Mouse (Mus musculus): ENCODE results near the gene Prkca. TPM values are rescaled to one million over a fixed set of nuclear protein-coding genes. Genes with fewer than 3 reads are reported as not detected.

Gene Prkca
- total RNA-seq, 1 experiment = 8.4 TPM

GRCm38 (mm10) chr11:108212638-108213037 is 131.1 kb downstream of the Prkca start:
- H3K27ac ChIP-seq (ENCODE audit: insufficient read depth, low read depth, low read length, poor library complexity, severe bottlenecking) = no peak overlapping the region
- H3K9me3 ChIP-seq (ENCODE audit: control insufficient read depth, insufficient read depth, low read depth, low read length) = no peaks in the 10 kb centered on the region
- no peaks in the 10 kb centered on the region for H3K4me1 ChIP-seq (ENCODE audit: control insufficient read depth in 2 of 2, insufficient read depth in 2 of 2, low read length in 2 of 2, poor library complexity in 1 of 2)
- in situ Hi-C loops (cut with MboI; ENCODE audit: low sequenced_read_pairs in 2 of 2, unreplicated experiment in 2 of 2) = no loop called here
- no peaks in the 10 kb centered on the region for H3K36me3 ChIP-seq (ENCODE audit: control insufficient read depth, insufficient read depth, low read length, poor library complexity, severe bottlenecking)
- no peak overlapping the region for H3K9ac ChIP-seq (ENCODE audit: insufficient read depth, low read depth, low read length, poor library complexity, severe bottlenecking)
- peak; percentile 18; the same call in 1 of the 2 replicates for TF ChIP-seq ZC3H11A (IDR thresholded peaks at IDR 0.05; ENCODE audit: borderline replicate concordance, low read depth, low read length)
- no peak for TF ChIP-seq ZNF384 (IDR thresholded peaks at IDR 0.05; ENCODE audit: low read depth, low read length)
- DNase-seq (ENCODE audit: low read depth, low spot score) = peak; percentile 41
- no peak overlapping the region for H3K4me3 ChIP-seq (ENCODE audit: insufficient read depth in 1 of 2, low read depth in 1 of 2, low read length in 2 of 2, poor library complexity in 1 of 2, severe bottlenecking in 1 of 2)

- Histone ChIP-seq H3K9me3 (ENCODE audit: control insufficient read depth, insufficient read depth, low read depth, low read length) (no peaks in the 10 kb centered on the region), H3K4me3 (ENCODE audit: insufficient read depth in 1 of 2, low read depth in 1 of 2, low read length in 2 of 2, poor library complexity in 1 of 2, severe bottlenecking in 1 of 2) (no peak overlapping the region), H3K9ac (ENCODE audit: insufficient read depth, low read depth, low read length, poor library complexity, severe bottlenecking) (no peak overlapping the region), H3K4me1 (ENCODE audit: control insufficient read depth in 2 of 2, insufficient read depth in 2 of 2, low read length in 2 of 2, poor library complexity in 1 of 2) (no peaks in the 10 kb centered on the region), H3K36me3 (ENCODE audit: control insufficient read depth, insufficient read depth, low read length, poor library complexity, severe bottlenecking) (no peaks in the 10 kb centered on the region), H3K27ac (ENCODE audit: insufficient read depth, low read depth, low read length, poor library complexity, severe bottlenecking) (no peak overlapping the region)
- in situ Hi-C loops (cut with MboI; ENCODE audit: low sequenced_read_pairs in 2 of 2, unreplicated experiment in 2 of 2) = no loop called here
- DNase-seq (ENCODE audit: low read depth, low spot score) = no peak
- TF ChIP-seq ZC3H11A (IDR thresholded peaks at IDR 0.05; ENCODE audit: borderline replicate concordance, low read depth, low read length) = no peak
- TF ChIP-seq ZNF384 (IDR thresholded peaks at IDR 0.05; ENCODE audit: low read depth, low read length) = no peak
- no peak for TF ChIP-seq HCFC1 (IDR thresholded peaks at IDR 0.05; ENCODE audit: borderline replicate concordance, insufficient read depth, low read length)
- no peak for TF ChIP-seq MAFK (IDR thresholded peaks at IDR 0.05; ENCODE audit: insufficient read depth, low read depth, low read length)
- TF ChIP-seq CHD2 (IDR thresholded peaks at IDR 0.05; ENCODE audit: low read depth, low read length) = no peak
Measured at GRCm38 (mm10) chr11:108212030-108212429, 131.7 kb downstream of the Prkca start.

GRCm38 (mm10) chr11:108210749-108211148 is 133.0 kb downstream of the Prkca start:
- H3K9me3 ChIP-seq (ENCODE audit: control insufficient read depth, insufficient read depth, low read depth, low read length) = no peaks in the 10 kb centered on the region
- no peaks in the 10 kb centered on the region for H3K36me3 ChIP-seq (ENCODE audit: control insufficient read depth, insufficient read depth, low read length, poor library complexity, severe bottlenecking)
- H3K4me1 ChIP-seq (ENCODE audit: control insufficient read depth in 2 of 2, insufficient read depth in 2 of 2, low read length in 2 of 2, poor library complexity in 1 of 2) = no peaks in the 10 kb centered on the region
- H3K27ac ChIP-seq (ENCODE audit: insufficient read depth, low read depth, low read length, poor library complexity, severe bottlenecking) = no peak overlapping the region
- no peak for TF ChIP-seq HCFC1 (IDR thresholded peaks at IDR 0.05; ENCODE audit: borderline replicate concordance, insufficient read depth, low read length)
- no peak for TF ChIP-seq ZNF384 (IDR thresholded peaks at IDR 0.05; ENCODE audit: low read depth, low read length)
- no peak for TF ChIP-seq ZC3H11A (IDR thresholded peaks at IDR 0.05; ENCODE audit: borderline replicate concordance, low read depth, low read length)
- no peak for TF ChIP-seq MAFK (IDR thresholded peaks at IDR 0.05; ENCODE audit: insufficient read depth, low read depth, low read length)
- no peak overlapping the region for H3K9ac ChIP-seq (ENCODE audit: insufficient read depth, low read depth, low read length, poor library complexity, severe bottlenecking)
- no peak overlapping the region for H3K4me3 ChIP-seq (ENCODE audit: insufficient read depth in 1 of 2, low read depth in 1 of 2, low read length in 2 of 2, poor library complexity in 1 of 2, severe bottlenecking in 1 of 2)
- in situ Hi-C loops (cut with MboI; ENCODE audit: low sequenced_read_pairs in 2 of 2, unreplicated experiment in 2 of 2) = no loop called here
- no peak for DNase-seq (ENCODE audit: low read depth, low spot score)

- Histone ChIP-seq H3K36me3 (ENCODE audit: control insufficient read depth, insufficient read depth, low read length, poor library complexity, severe bottlenecking) (no peaks in the 10 kb centered on the region), H3K4me1 (ENCODE audit: control insufficient read depth in 2 of 2, insufficient read depth in 2 of 2, low read length in 2 of 2, poor library complexity in 1 of 2) (peaks cover 0 to 2% of the 10 kb centered on the region in 2 experiments; a peak in 1 of 4 replicates)
- in situ Hi-C loops (cut with MboI; ENCODE audit: low sequenced_read_pairs in 2 of 2, unreplicated experiment in 2 of 2) = no loop called here
Measured at GRCm38 (mm10) chr11:108206602-108207001, 137.1 kb downstream of the Prkca start.

GRCm38 (mm10) chr11:108204895-108205248 is 138.9 kb downstream of the Prkca start:
- H3K27ac ChIP-seq (ENCODE audit: insufficient read depth, low read depth, low read length, poor library complexity, severe bottlenecking) = no peak overlapping the region
- H3K9ac ChIP-seq (ENCODE audit: insufficient read depth, low read depth, low read length, poor library complexity, severe bottlenecking) = no peak overlapping the region
- TF ChIP-seq CHD2 (IDR thresholded peaks at IDR 0.05; ENCODE audit: low read depth, low read length) (no peak), ZC3H11A (IDR thresholded peaks at IDR 0.05; ENCODE audit: borderline replicate concordance, low read depth, low read length) (no peak), ZNF384 (IDR thresholded peaks at IDR 0.05; ENCODE audit: low read depth, low read length) (no peak), HCFC1 (IDR thresholded peaks at IDR 0.05; ENCODE audit: borderline replicate concordance, insufficient read depth, low read length) (no peak), MAFK (IDR thresholded peaks at IDR 0.05; ENCODE audit: insufficient read depth, low read depth, low read length) (no peak)
- no peaks in the 10 kb centered on the region for H3K36me3 ChIP-seq (ENCODE audit: control insufficient read depth, insufficient read depth, low read length, poor library complexity, severe bottlenecking)
- H3K4me1 ChIP-seq (ENCODE audit: control insufficient read depth in 2 of 2, insufficient read depth in 2 of 2, low read length in 2 of 2, poor library complexity in 1 of 2) = peaks cover 0 to 2% of the 10 kb centered on the region in 2 experiments; a peak in 1 of 4 replicates
- no peaks in the 10 kb centered on the region for H3K9me3 ChIP-seq (ENCODE audit: control insufficient read depth, insufficient read depth, low read depth, low read length)
- no peak for DNase-seq (ENCODE audit: low read depth, low spot score)
- no peak overlapping the region for H3K4me3 ChIP-seq (ENCODE audit: insufficient read depth in 1 of 2, low read depth in 1 of 2, low read length in 2 of 2, poor library complexity in 1 of 2, severe bottlenecking in 1 of 2)
- in situ Hi-C loops (cut with MboI; ENCODE audit: low sequenced_read_pairs in 2 of 2, unreplicated experiment in 2 of 2) = no loop called here

More at GRCm38 (mm10) chr11:108206602-108207001, 137.1 kb downstream of the Prkca start:
- Histone ChIP-seq H3K9me3 (ENCODE audit: control insufficient read depth, insufficient read depth, low read depth, low read length) (no peaks in the 10 kb centered on the region), H3K9ac (ENCODE audit: insufficient read depth, low read depth, low read length, poor library complexity, severe bottlenecking) (no peak overlapping the region), H3K4me3 (ENCODE audit: insufficient read depth in 1 of 2, low read depth in 1 of 2, low read length in 2 of 2, poor library complexity in 1 of 2, severe bottlenecking in 1 of 2) (no peak overlapping the region), H3K27ac (ENCODE audit: insufficient read depth, low read depth, low read length, poor library complexity, severe bottlenecking) (no peak overlapping the region)
- TF ChIP-seq HCFC1 (IDR thresholded peaks at IDR 0.05; ENCODE audit: borderline replicate concordance, insufficient read depth, low read length) = no peak
- TF ChIP-seq ZC3H11A (IDR thresholded peaks at IDR 0.05; ENCODE audit: borderline replicate concordance, low read depth, low read length) = no peak
- no peak for TF ChIP-seq ZNF384 (IDR thresholded peaks at IDR 0.05; ENCODE audit: low read depth, low read length)
- TF ChIP-seq MAFK (IDR thresholded peaks at IDR 0.05; ENCODE audit: insufficient read depth, low read depth, low read length) = no peak
- no peak for TF ChIP-seq CHD2 (IDR thresholded peaks at IDR 0.05; ENCODE audit: low read depth, low read length)
- DNase-seq (ENCODE audit: low read depth, low spot score) = no peak
